Mouse (Mus musculus) MEL (cell line): ENCODE data around the gene Atp6v0a1.

Experiments
- CHD2 ChIP-seq: IDR thresholded peaks from 2 replicates; pipeline ENCODE4 v1.6.1; 2011; ENCODE audit warnings: low read length, improper control_type of control experiment
- CTCF ChIP-seq, 3 experiments: IDR thresholded peaks in 2 of 3; conservative IDR thresholded peaks in 1 of 3; 2 replicates each; pipeline ENCODE4 v1.5.1; 2011 to 2012; ENCODE audit warnings: low read length in 3 of 3, low read depth in 2 of 3, mild to moderate bottlenecking in 2 of 3, improper control_type of control experiment in 1 of 3, inconsistent platforms in 1 of 3, mixed read lengths in 1 of 3, moderate library complexity in 1 of 3; ENCODE audit not compliant: control insufficient read depth in 1 of 3, insufficient read depth in 1 of 3, poor library complexity in 1 of 3, severe bottlenecking in 1 of 3
- ELF1 ChIP-seq: IDR thresholded peaks from 2 replicates; pipeline ENCODE4 v1.6.1; 2014; ENCODE audit warnings: low read depth, mild to moderate bottlenecking, inconsistent platforms, low read length, improper control_type of control experiment, moderate library complexity
- EP300 ChIP-seq, 2 experiments: IDR thresholded peaks; 2 replicates each; pipeline ENCODE4 v1.6.1; 2011; ENCODE audit warnings: improper control_type of control experiment in 2 of 2, low read length in 2 of 2, low read depth in 1 of 2, mild to moderate bottlenecking in 1 of 2
- ETS1 ChIP-seq: IDR thresholded peaks from 2 replicates; pipeline ENCODE4 v1.6.1; 2012; ENCODE audit warnings: low read depth, mild to moderate bottlenecking, inconsistent platforms, low read length, improper control_type of control experiment, moderate library complexity
- GATA1 ChIP-seq: IDR thresholded peaks from 2 replicates; pipeline ENCODE4 v1.6.1; 2011; ENCODE audit warnings: low read depth, low read length, improper control_type of control experiment
- JUND ChIP-seq: IDR thresholded peaks from 2 replicates; pipeline ENCODE4 v1.6.1; 2011; ENCODE audit warnings: low read depth, mild to moderate bottlenecking, improper control_type of control experiment, low read length
- MAFK ChIP-seq: IDR thresholded peaks from 2 replicates; pipeline ENCODE4 v1.6.1; 2011; ENCODE audit warnings: low read depth, mild to moderate bottlenecking, low read length, improper control_type of control experiment, borderline replicate concordance
- MYC ChIP-seq: IDR thresholded peaks from 2 replicates; pipeline ENCODE4 v1.6.1; 2011; ENCODE audit warnings: low read depth, mild to moderate bottlenecking, low read length, improper control_type of control experiment, moderate library complexity
- POLR2A ChIP-seq, 2 experiments: IDR thresholded peaks; 2 replicates each; pipeline ENCODE4 v1.6.1; 2011 to 2012; ENCODE audit warnings: low read length in 2 of 2, mild to moderate bottlenecking in 2 of 2, control low read depth in 1 of 2, improper control_type of control experiment in 1 of 2, low read depth in 1 of 2, moderate library complexity in 1 of 2; ENCODE audit not compliant: control insufficient read depth in 1 of 2, insufficient read depth in 1 of 2, poor library complexity in 1 of 2
- RCOR1 ChIP-seq: IDR thresholded peaks from 2 replicates; pipeline ENCODE4 v1.6.1; 2012; ENCODE audit warnings: low read depth, mild to moderate bottlenecking, inconsistent platforms, low read length, improper control_type of control experiment
- TBP ChIP-seq: IDR thresholded peaks from 2 replicates; pipeline ENCODE4 v1.8.0; 2011; ENCODE audit warnings: low read depth, low read length, improper control_type of control experiment
- UBTF ChIP-seq: IDR thresholded peaks from 2 replicates; pipeline ENCODE4 v1.6.1; 2012; ENCODE audit warnings: low read depth, mild to moderate bottlenecking, inconsistent platforms, low read length, improper control_type of control experiment, moderate library complexity, borderline replicate concordance; ENCODE audit not compliant: insufficient read depth
- USF1 ChIP-seq: IDR thresholded peaks from 2 replicates; pipeline ENCODE4 v1.6.1; 2014; ENCODE audit warnings: low read depth, mild to moderate bottlenecking, inconsistent platforms, low read length, improper control_type of control experiment, moderate library complexity

GRCm38 (mm10) chr11:101094930-101095313 lies 85.7 kb downstream of the Atp6v0a1 start:
- no peak for TF ChIP-seq CHD2
- TF ChIP-seq GATA1: no peak
- no peak for TF ChIP-seq TBP
- no peak for TF ChIP-seq CTCF (IDR thresholded peaks at IDR 0.05 in 2 of 3, conservative IDR thresholded peaks at IDR 0.05 in 1 of 3; ENCODE audit: control insufficient read depth in 1 of 3, insufficient read depth in 1 of 3, low read depth in 2 of 3, low read length in 3 of 3, poor library complexity in 1 of 3, severe bottlenecking in 1 of 3)
- no peak for TF ChIP-seq ETS1
- TF ChIP-seq JUND: no peak
- TF ChIP-seq ELF1: no peak
- no peak for TF ChIP-seq POLR2A (IDR thresholded peaks at IDR 0.05; ENCODE audit: control insufficient read depth in 1 of 2, insufficient read depth in 1 of 2, low read depth in 1 of 2, low read length in 2 of 2, poor library complexity in 1 of 2)
- no peak for TF ChIP-seq MAFK
- no peak for TF ChIP-seq MYC
- no peak for TF ChIP-seq RCOR1
- TF ChIP-seq USF1: no peak
- no peak for TF ChIP-seq UBTF
- no peak for TF ChIP-seq EP300 (IDR thresholded peaks at IDR 0.05; ENCODE audit: low read depth in 1 of 2, low read length in 2 of 2)
